Mouse (Mus musculus) kidney, adult 11 months (tissue): ENCODE data around the gene Ccdc92b.
"Not testable (repeated sequence)": the region's sequence is repeated elsewhere in the genome, so short reads cannot be mapped to it uniquely, and the experiment has no call there.

Experiments
- DNase-seq: peaks from one replicate; pipeline ENCODE4 v3.0.0; 2022

The Ccdc92b gene

GRCm38 (mm10) chr11:74619201-74619955 is at the start of gene Ccdc92b:
TSS of gene Ccdc92b (plus strand) at chr11:74619605.
- DNase-seq: peak; percentile 54

GRCm38 (mm10) chr11:74569735-74570134 is 49.7 kb upstream of the Ccdc92b start:
- DNase-seq: no peak

- no peak for DNase-seq
Observed at GRCm38 (mm10) chr11:74572459-74573061, 46.8 kb upstream of the Ccdc92b start.

- DNase-seq: no peak
Observed at GRCm38 (mm10) chr11:74574768-74575434, 44.5 kb upstream of the Ccdc92b start.

- DNase-seq: no peak
Observed at GRCm38 (mm10) chr11:74575940-74576339, 43.5 kb upstream of the Ccdc92b start.

GRCm38 (mm10) chr11:74577068-74577467 is 42.3 kb upstream of the Ccdc92b start:
- DNase-seq: no peak

GRCm38 (mm10) chr11:74581333-74581732 is 38.1 kb upstream of the Ccdc92b start:
- not testable (repeated sequence) for DNase-seq

- no peak for DNase-seq
Observed at GRCm38 (mm10) chr11:74582464-74582863, 36.9 kb upstream of the Ccdc92b start.

- DNase-seq: no peak
Observed at GRCm38 (mm10) chr11:74583824-74584349, 35.5 kb upstream of the Ccdc92b start.

GRCm38 (mm10) chr11:74584946-74585723 is 34.3 kb upstream of the Ccdc92b start:
- no peak for DNase-seq

- no peak for DNase-seq
Observed at GRCm38 (mm10) chr11:74586401-74586800, 33.0 kb upstream of the Ccdc92b start.

GRCm38 (mm10) chr11:74589401-74590238 is 29.8 kb upstream of the Ccdc92b start:
- no peak for DNase-seq

- DNase-seq: no peak
Observed at GRCm38 (mm10) chr11:74590239-74590596, 29.2 kb upstream of the Ccdc92b start.

- no peak for DNase-seq
Observed at GRCm38 (mm10) chr11:74590691-74591090, 28.7 kb upstream of the Ccdc92b start.

GRCm38 (mm10) chr11:74592246-74592645 is 27.2 kb upstream of the Ccdc92b start:
- no peak for DNase-seq

GRCm38 (mm10) chr11:74597283-74597989 is 22.0 kb upstream of the Ccdc92b start:
- no peak for DNase-seq

GRCm38 (mm10) chr11:74597990-74598337 is 21.4 kb upstream of the Ccdc92b start:
- no peak for DNase-seq

- no peak for DNase-seq
Observed at GRCm38 (mm10) chr11:74602286-74602685, 17.1 kb upstream of the Ccdc92b start.

GRCm38 (mm10) chr11:74610068-74610467 is 9.3 kb upstream of the Ccdc92b start:
- no peak for DNase-seq

- no peak for DNase-seq
Observed at GRCm38 (mm10) chr11:74610545-74611176, 8.7 kb upstream of the Ccdc92b start, which contains the start of gene Rap1gap2. TSS of gene Rap1gap2 (minus strand) at chr11:74610915.

- no peak for DNase-seq
Observed at GRCm38 (mm10) chr11:74611437-74611836, 8.0 kb upstream of the Ccdc92b start.
